Mouse (Mus musculus) small intestine, adult 2 months (tissue): ENCODE measurements at regions not wholly inside any gene's neighbourhood (a gene's known extent, or its start where the extent isn't known, plus 50 kb on each side); places are given as distances from the start of the nearest gene placed in this dataset.

ENCODE experiments used
- CTCF ChIP-seq: fragments of 200-500 bp; IDR thresholded peaks from 2 replicates; pipeline ENCODE4 v1.5.1; 2012; ENCODE audit warnings: low read depth, mild to moderate bottlenecking, control low read depth, inconsistent platforms, low read length, moderate library complexity, mixed read lengths; ENCODE audit not compliant: insufficient replicate concordance, insufficient read length; ENCODE audit errors: extremely low read depth
- POLR2A ChIP-seq: fragments of 200-500 bp; IDR thresholded peaks from 2 replicates; pipeline ENCODE4 v1.6.1; 2012; ENCODE audit warnings: low read depth, mild to moderate bottlenecking, control low read depth, inconsistent platforms, low read length, moderate library complexity

- TF ChIP-seq CTCF (no peak), POLR2A (no peak)
These were observed 127.6 kb downstream of the Tmem121 start for GRCm38 (mm10) chr12:113313319-113313718.
